Mouse (Mus musculus) frontal cortex, postnatal 14 days (tissue): ENCODE data around the gene P2rx3.

Experiments used
- DNase-seq, 2 experiments: peaks; one replicate each; pipeline ENCODE4 v3.0.0; 2022; ENCODE audit warnings: low spot score in 2 of 2

Gene P2rx3

GRCm38 (mm10) chr2:85043623-85044022 is 6.4 kb upstream of the P2rx3 start:
- no peak for DNase-seq

GRCm38 (mm10) chr2:85038336-85038735 is 1.1 kb upstream of the P2rx3 start:
- DNase-seq = no peak

- DNase-seq = no peak
These were observed 685 bp downstream of the P2rx3 start for GRCm38 (mm10) chr2:85036507-85037046.

GRCm38 (mm10) chr2:85034169-85034568 is 3.1 kb downstream of the P2rx3 start:
- DNase-seq = no peak

- no peak for DNase-seq
These were observed 4.1 kb downstream of the P2rx3 start for GRCm38 (mm10) chr2:85033121-85033520.

- DNase-seq = no peak
These were observed 6.3 kb downstream of the P2rx3 start for GRCm38 (mm10) chr2:85030989-85031388.

- DNase-seq = no peak
These were observed 7.4 kb downstream of the P2rx3 start for GRCm38 (mm10) chr2:85029897-85030296.

- no peak for DNase-seq
These were observed 10.0 kb downstream of the P2rx3 start for GRCm38 (mm10) chr2:85027281-85027680.

GRCm38 (mm10) chr2:85026178-85026577 is 11.1 kb downstream of the P2rx3 start:
- DNase-seq = no peak

- DNase-seq = no peak
These were observed 15.2 kb downstream of the P2rx3 start for GRCm38 (mm10) chr2:85022043-85022442.

- DNase-seq = no peak
These were observed 22.7 kb downstream of the P2rx3 start for GRCm38 (mm10) chr2:85014588-85014982.

GRCm38 (mm10) chr2:85013826-85014587 is 23.3 kb downstream of the P2rx3 start:
- DNase-seq = no peak

GRCm38 (mm10) chr2:85012679-85013078 is 24.6 kb downstream of the P2rx3 start:
- DNase-seq = no peak

- no peak for DNase-seq
These were observed 25.2 kb downstream of the P2rx3 start for GRCm38 (mm10) chr2:85011906-85012604.

- no peak for DNase-seq
These were observed 28.1 kb downstream of the P2rx3 start for GRCm38 (mm10) chr2:85009212-85009611.

- DNase-seq = no peak
These were observed 29.5 kb downstream of the P2rx3 start for GRCm38 (mm10) chr2:85007729-85008128.

- DNase-seq = no peak
These were observed 30.7 kb downstream of the P2rx3 start for GRCm38 (mm10) chr2:85006600-85006999.

GRCm38 (mm10) chr2:85004341-85004740 is 32.9 kb downstream of the P2rx3 start:
- DNase-seq = peak in 1 of 2 experiments; percentile 19

- no peak for DNase-seq
These were observed 34.7 kb downstream of the P2rx3 start for GRCm38 (mm10) chr2:85002575-85002974.

GRCm38 (mm10) chr2:85001497-85001896 is 35.8 kb downstream of the P2rx3 start:
- no peak for DNase-seq

GRCm38 (mm10) chr2:84999486-85000181 is 37.6 kb downstream of the P2rx3 start:
- DNase-seq = no peak

GRCm38 (mm10) chr2:84996376-84996775 is 40.9 kb downstream of the P2rx3 start:
- no peak for DNase-seq
